Mouse (Mus musculus) liver, embryonic 16.5 days (tissue): ENCODE measurements around the gene Serinc4. TPM values are rescaled to one million over a fixed set of nuclear protein-coding genes. Genes with fewer than 3 reads are reported as not detected.
"Not testable (repeated sequence)": the region's sequence is repeated elsewhere in the genome, so short reads cannot be mapped to it uniquely, and the experiment has no call there.

Experiments used
- ATAC-seq: fragments of 200-750 bp; cut with Nextera tagmentation; 2 replicates; pipeline ENCODE4 v1.8.0; 2017; ENCODE audit warnings: low read depth, mild to moderate bottlenecking, moderate number of reproducible peaks, moderate library complexity
- H3K27ac ChIP-seq: fragments of 300-500 bp; sonication (generic); 2 replicates; pipeline ENCODE4 v1.5.1; 2014; ENCODE audit warnings: mild to moderate bottlenecking, low read length
- H3K27me3 ChIP-seq: fragments of 300-500 bp; sonication (generic); 2 replicates; pipeline ENCODE4 v1.6.1; 2014; ENCODE audit warnings: low read depth, low read length, mixed read lengths; ENCODE audit not compliant: control insufficient read depth, insufficient read depth
- H3K36me3 ChIP-seq: fragments of 300-500 bp; sonication (generic); 2 replicates; pipeline ENCODE4 v1.6.1; 2014; ENCODE audit warnings: mild to moderate bottlenecking; ENCODE audit not compliant: control insufficient read depth, insufficient read depth
- H3K4me1 ChIP-seq: fragments of 300-500 bp; sonication (generic); 2 replicates; pipeline ENCODE4 v1.6.1; 2014; ENCODE audit warnings: low read depth, low read length, mixed read lengths; ENCODE audit not compliant: control insufficient read depth
- H3K4me2 ChIP-seq: fragments of 300-500 bp; sonication (generic); 2 replicates; pipeline ENCODE4 v1.6.1; 2014; ENCODE audit warnings: low read depth, low read length, mixed read lengths
- H3K4me3 ChIP-seq: fragments of 300-500 bp; sonication (generic); 2 replicates; pipeline ENCODE4 v1.5.1; 2014; ENCODE audit warnings: low read depth, mild to moderate bottlenecking, low read length
- H3K9ac ChIP-seq: fragments of 300-500 bp; sonication (generic); 2 replicates; pipeline ENCODE4 v1.6.1; 2014; ENCODE audit warnings: low read depth, low read length
- H3K9me3 ChIP-seq: fragments of 300-500 bp; sonication (generic); replicated peaks from 2 replicates; pipeline ENCODE4 v1.6.1; 2016; ENCODE audit warnings: low read length; ENCODE audit not compliant: control insufficient read depth
- WGBS: fragments of 180-500 bp; shearing (Covaris S2); extraction: QIAGEN DNeasy Blood & Tissue Kit; methylation state at CpG from one replicate; pipeline ENCODE4 v1.1.7; 2014; ENCODE audit not compliant: insufficient replicate concordance; 5-methylcytosine and 5-hydroxymethylcytosine counted together
- polyA plus RNA-seq: library from polyadenylated mRNA; unstranded; fragments of >200 nt; fragmentation: Nextera tagmentation; extraction: Ambion mirVana; gene quantifications from 2 replicates; pipeline ENCODE4 v1.2.1, GENCODE M21; 2015

Serinc4 gene
- polyA plus RNA-seq, result 0.05 and 0.20 TPM in 2 replicates

GRCm38 (mm10) chr2:121456692-121457642, at the start of gene Serinc4:
Gene Serinc4 (minus strand): TSS chr2:121456781.
- ATAC-seq, result peak; percentile 97
- Histone ChIP-seq H3K4me2 (peak within 1 kb of the TSS; percentile 81), H3K9me3 (no peaks in the 10 kb centered on the region), H3K9ac (peak within 1 kb of the TSS; percentile 87), H3K36me3 (peaks cover 9% of the 10 kb centered on the region; the same call in 1 of the 2 replicates), H3K4me1 (peaks cover 16% of the 10 kb centered on the region), H3K27me3 (no peaks in the 10 kb centered on the region), H3K4me3 (peak within 1 kb of the TSS; percentile 85), H3K27ac (peak within 1 kb of the TSS; percentile 93)
- WGBS, result 2% methylated on average over 41 of the region's 41 CpGs

GRCm38 (mm10) chr2:121501550-121501949, 45.0 kb upstream of the Serinc4 start:
- H3K27me3 ChIP-seq, ATAC-seq, H3K4me3 ChIP-seq, H3K4me2 ChIP-seq, H3K9me3 ChIP-seq, H3K36me3 ChIP-seq, H3K9ac ChIP-seq, H3K27ac ChIP-seq, H3K4me1 ChIP-seq: not testable (repeated sequence)
- WGBS, result 50% methylated on average over 2 of the region's 6 CpGs

GRCm38 (mm10) chr2:121484403-121484802, 27.8 kb upstream of the Serinc4 start:
- H3K4me1 ChIP-seq, H3K4me3 ChIP-seq, ATAC-seq, H3K4me2 ChIP-seq, H3K27me3 ChIP-seq, H3K36me3 ChIP-seq, H3K9me3 ChIP-seq, H3K27ac ChIP-seq, H3K9ac ChIP-seq: not testable (repeated sequence)
- WGBS, result 70% methylated on average over 1 of the region's 2 CpGs

GRCm38 (mm10) chr2:121483576-121483975, 27.0 kb upstream of the Serinc4 start:
- no peaks in the 10 kb centered on the region for H3K27me3 ChIP-seq

GRCm38 (mm10) chr2:121480916-121481315, 24.3 kb upstream of the Serinc4 start:
- WGBS, result 74% methylated on average over 13 of the region's 13 CpGs
- H3K4me1 ChIP-seq, ATAC-seq, H3K9me3 ChIP-seq, H3K27ac ChIP-seq, H3K4me3 ChIP-seq, H3K27me3 ChIP-seq, H3K36me3 ChIP-seq, H3K9ac ChIP-seq, H3K4me2 ChIP-seq: not testable (repeated sequence)

More at GRCm38 (mm10) chr2:121483576-121483975, 27.0 kb upstream of the Serinc4 start:
- Histone ChIP-seq H3K9ac (no peak overlapping the region), H3K4me3 (no peak overlapping the region), H3K27ac (no peak overlapping the region), H3K4me2 (no peak overlapping the region), H3K36me3 (no peaks in the 10 kb centered on the region), H3K9me3 (no peaks in the 10 kb centered on the region), H3K4me1 (no peaks in the 10 kb centered on the region)
- no peak for ATAC-seq
- 70% methylated on average over 8 of the region's 8 CpGs for WGBS

GRCm38 (mm10) chr2:121480498-121480897, 23.9 kb upstream of the Serinc4 start:
- Histone ChIP-seq H3K9ac (no peak overlapping the region), H3K4me2 (no peak overlapping the region), H3K36me3 (no peaks in the 10 kb centered on the region), H3K4me1 (no peaks in the 10 kb centered on the region), H3K4me3 (no peak overlapping the region), H3K27ac (no peak overlapping the region), H3K27me3 (no peaks in the 10 kb centered on the region), H3K9me3 (no peaks in the 10 kb centered on the region)
- WGBS, result 35% methylated on average over 3 of the region's 3 CpGs
- no peak for ATAC-seq

- Histone ChIP-seq H3K9me3 (no peaks in the 10 kb centered on the region), H3K27me3 (no peaks in the 10 kb centered on the region)
Measured at GRCm38 (mm10) chr2:121477491-121478266, 21.1 kb upstream of the Serinc4 start.

GRCm38 (mm10) chr2:121475306-121475705, 18.7 kb upstream of the Serinc4 start:
- not testable (repeated sequence) for H3K9ac ChIP-seq, H3K27me3 ChIP-seq, H3K9me3 ChIP-seq, ATAC-seq, H3K4me1 ChIP-seq, H3K27ac ChIP-seq, H3K4me3 ChIP-seq, H3K4me2 ChIP-seq, H3K36me3 ChIP-seq
- 78% methylated on average over 2 of the region's 2 CpGs for WGBS

More at GRCm38 (mm10) chr2:121477491-121478266, 21.1 kb upstream of the Serinc4 start:
- Histone ChIP-seq H3K4me2 (no peak overlapping the region), H3K36me3 (no peaks in the 10 kb centered on the region), H3K4me3 (no peak overlapping the region), H3K27ac (no peak overlapping the region), H3K9ac (no peak overlapping the region), H3K4me1 (peaks cover 5% of the 10 kb centered on the region)
- WGBS, result 71% methylated on average over 3 of the region's 3 CpGs
- ATAC-seq, result no peak
